Mouse (Mus musculus) hindbrain, embryonic 16.5 days (tissue): ENCODE results near the gene Xylb. TPM values are rescaled to one million over a fixed set of nuclear protein-coding genes. Genes with fewer than 3 reads are reported as not detected.

Experiments used
- ATAC-seq: fragments of 200-750 bp; cut with Nextera tagmentation; 2 replicates; pipeline ENCODE4 v1.8.0; 2017; ENCODE audit warnings: moderate TSS enrichment, moderate library complexity
- H3K27ac ChIP-seq: fragments of 300-500 bp; sonication (generic); 2 replicates; pipeline ENCODE4 v1.5.1; 2014; ENCODE audit warnings: low read depth, mild to moderate bottlenecking, control low read depth, low read length, moderate library complexity
- H3K27me3 ChIP-seq: fragments of 300-500 bp; sonication (generic); replicated peaks from 2 replicates; pipeline ENCODE4 v1.6.1; 2014; ENCODE audit warnings: low read length; ENCODE audit not compliant: control insufficient read depth, insufficient read depth
- H3K36me3 ChIP-seq: fragments of 300-500 bp; sonication (generic); 2 replicates; pipeline ENCODE4 v1.6.1; 2014; ENCODE audit warnings: mild to moderate bottlenecking, low read length, moderate library complexity, mixed read lengths; ENCODE audit not compliant: control insufficient read depth, insufficient read depth
- H3K4me1 ChIP-seq: fragments of 300-500 bp; sonication (generic); 2 replicates; pipeline ENCODE4 v1.6.1; 2014; ENCODE audit warnings: low read depth, low read length; ENCODE audit not compliant: control insufficient read depth, insufficient read depth
- H3K4me2 ChIP-seq: fragments of 300-500 bp; sonication (generic); 2 replicates; pipeline ENCODE4 v1.6.1; 2014; ENCODE audit warnings: mild to moderate bottlenecking, low read length, control low read depth, moderate library complexity
- H3K4me3 ChIP-seq: fragments of 300-500 bp; sonication (generic); 2 replicates; pipeline ENCODE4 v1.5.1; 2014; ENCODE audit warnings: mild to moderate bottlenecking, low read length, control low read depth, moderate library complexity
- H3K9ac ChIP-seq: fragments of 300-500 bp; sonication (generic); 2 replicates; pipeline ENCODE4 v1.6.1; 2014; ENCODE audit warnings: low read depth, mild to moderate bottlenecking, control low read depth, low read length, moderate library complexity
- H3K9me3 ChIP-seq: fragments of 300-500 bp; sonication (generic); 2 replicates; pipeline ENCODE4 v1.6.1; 2014; ENCODE audit warnings: mild to moderate bottlenecking, low read length, moderate library complexity; ENCODE audit not compliant: control insufficient read depth
- WGBS: fragments of 180-500 bp; shearing (Covaris S2); extraction: QIAGEN DNeasy Blood & Tissue Kit; methylation state at CpG from one replicate; pipeline ENCODE4 v1.1.7; 2014; 5-methylcytosine and 5-hydroxymethylcytosine counted together
- polyA plus RNA-seq: library from polyadenylated mRNA; unstranded; fragments of >200 nt; fragmentation: Nextera tagmentation; extraction: Ambion mirVana; gene quantifications from 2 replicates; pipeline ENCODE4 v1.2.1, GENCODE M21; 2015

The Xylb gene
- polyA plus RNA-seq, 1 experiment from 2014 or later = 3.0 TPM

GRCm38 (mm10) chr9:119323260-119323645, 33.9 kb upstream of the Xylb start:
- peak; percentile 1; the same call in 1 of the 2 replicates for ATAC-seq
- Histone ChIP-seq H3K9ac (peak overlapping the region; percentile 69), H3K36me3 (no peaks in the 10 kb centered on the region), H3K4me1 (peaks cover 20% of the 10 kb centered on the region), H3K4me3 (peak overlapping the region; percentile 96), H3K9me3 (no peaks in the 10 kb centered on the region), H3K27ac (peak overlapping the region; percentile 94), H3K27me3 (no peaks in the 10 kb centered on the region), H3K4me2 (peak overlapping the region; percentile 77)
- WGBS = 6% methylated on average over 9 of the region's 9 CpGs

- 85% methylated on average over 1 of the region's 1 CpGs for WGBS
These were observed 33.1 kb upstream of the Xylb start for GRCm38 (mm10) chr9:119324130-119324529.

GRCm38 (mm10) chr9:119328488-119328887, 28.7 kb upstream of the Xylb start:
- no peaks in the 10 kb centered on the region for H3K36me3 ChIP-seq
- ATAC-seq = no peak
- WGBS = 80% methylated on average over 3 of the region's 3 CpGs

More at GRCm38 (mm10) chr9:119324130-119324529, 33.1 kb upstream of the Xylb start:
- Histone ChIP-seq H3K4me3 (no peak overlapping the region), H3K4me2 (no peak overlapping the region), H3K36me3 (no peaks in the 10 kb centered on the region), H3K4me1 (peaks cover 20% of the 10 kb centered on the region), H3K27ac (no peak overlapping the region), H3K9me3 (no peaks in the 10 kb centered on the region), H3K9ac (no peak overlapping the region), H3K27me3 (no peaks in the 10 kb centered on the region)
- ATAC-seq = no peak

GRCm38 (mm10) chr9:119330186-119330963, 26.8 kb upstream of the Xylb start:
- no peak overlapping the region for H3K4me3 ChIP-seq
- H3K4me1 ChIP-seq = no peaks in the 10 kb centered on the region
- ATAC-seq = no peak
- H3K9me3 ChIP-seq = no peaks in the 10 kb centered on the region
- no peak overlapping the region for H3K27ac ChIP-seq
- H3K9ac ChIP-seq = no peak overlapping the region
- no peaks in the 10 kb centered on the region for H3K27me3 ChIP-seq
- no peaks in the 10 kb centered on the region for H3K36me3 ChIP-seq
- H3K4me2 ChIP-seq = no peak overlapping the region
- 93% methylated on average over 15 of the region's 15 CpGs for WGBS

More at GRCm38 (mm10) chr9:119328488-119328887, 28.7 kb upstream of the Xylb start:
- Histone ChIP-seq H3K27me3 (no peaks in the 10 kb centered on the region), H3K9ac (no peak overlapping the region), H3K4me2 (no peak overlapping the region), H3K4me3 (no peak overlapping the region), H3K4me1 (no peaks in the 10 kb centered on the region; the same call in 1 of the 2 replicates), H3K9me3 (no peaks in the 10 kb centered on the region), H3K27ac (no peak overlapping the region)

- Histone ChIP-seq H3K27me3 (0 out of 2 replicates have a peak, but pooled peaks cover 4% of the 10 kb centered on the region), H3K9me3 (no peaks in the 10 kb centered on the region), H3K36me3 (no peaks in the 10 kb centered on the region), H3K9ac (no peak overlapping the region), H3K4me2 (no peak overlapping the region), H3K4me3 (no peak overlapping the region), H3K27ac (no peak overlapping the region), H3K4me1 (no peaks in the 10 kb centered on the region; the same call in 1 of the 2 replicates)
- 66% methylated on average over 10 of the region's 10 CpGs for WGBS
- ATAC-seq = no peak
These were observed 22.9 kb upstream of the Xylb start for GRCm38 (mm10) chr9:119334324-119334723.

- 0 out of 2 replicates have a peak, but pooled peaks cover 4% of the 10 kb centered on the region for H3K27me3 ChIP-seq
- no peak overlapping the region for H3K4me2 ChIP-seq
- no peaks in the 10 kb centered on the region for H3K9me3 ChIP-seq
- no peaks in the 10 kb centered on the region for H3K36me3 ChIP-seq
- no peak for ATAC-seq
- 86% methylated on average over 2 of the region's 2 CpGs for WGBS
- H3K4me1 ChIP-seq = peaks cover 2% of the 10 kb centered on the region; the same call in 1 of the 2 replicates
- no peak overlapping the region for H3K27ac ChIP-seq
- no peak overlapping the region for H3K4me3 ChIP-seq
- no peak overlapping the region for H3K9ac ChIP-seq
These were observed 22.3 kb upstream of the Xylb start for GRCm38 (mm10) chr9:119334834-119335233.

GRCm38 (mm10) chr9:119335571-119335970, 21.6 kb upstream of the Xylb start:
- no peak overlapping the region for H3K4me2 ChIP-seq
- no peak overlapping the region for H3K4me3 ChIP-seq
- H3K9me3 ChIP-seq = no peaks in the 10 kb centered on the region
- H3K9ac ChIP-seq = no peak overlapping the region
- WGBS = 84% methylated on average over 4 of the region's 4 CpGs
- H3K27ac ChIP-seq = no peak overlapping the region
- 0 out of 2 replicates have a peak, but pooled peaks cover 4% of the 10 kb centered on the region for H3K27me3 ChIP-seq
- no peak for ATAC-seq
- H3K4me1 ChIP-seq = peaks cover 9% of the 10 kb centered on the region; the same call in 1 of the 2 replicates
- no peaks in the 10 kb centered on the region for H3K36me3 ChIP-seq

- H3K9me3 ChIP-seq = no peaks in the 10 kb centered on the region
- no peak overlapping the region for H3K4me2 ChIP-seq
- 91% methylated on average over 14 of the region's 14 CpGs for WGBS
- H3K27ac ChIP-seq = no peak overlapping the region
- peaks cover 19% of the 10 kb centered on the region for H3K4me1 ChIP-seq
- H3K4me3 ChIP-seq = no peak overlapping the region
- no peak overlapping the region for H3K9ac ChIP-seq
- H3K36me3 ChIP-seq = no peaks in the 10 kb centered on the region
- H3K27me3 ChIP-seq = 0 out of 2 replicates have a peak, but pooled peaks cover 4% of the 10 kb centered on the region
- ATAC-seq = no peak
These were observed 19.3 kb upstream of the Xylb start for GRCm38 (mm10) chr9:119337842-119338241.

- no peak for ATAC-seq
- Histone ChIP-seq H3K4me1 (peaks cover 23% of the 10 kb centered on the region), H3K4me3 (no peak overlapping the region), H3K9me3 (no peaks in the 10 kb centered on the region), H3K36me3 (peaks cover 2% of the 10 kb centered on the region), H3K4me2 (no peak overlapping the region), H3K27ac (no peak overlapping the region), H3K27me3 (0 out of 2 replicates have a peak, but pooled peaks cover 4% of the 10 kb centered on the region), H3K9ac (no peak overlapping the region)
- 88% methylated on average over 3 of the region's 3 CpGs for WGBS
These were observed 18.8 kb upstream of the Xylb start for GRCm38 (mm10) chr9:119338350-119338749.
